Mouse (Mus musculus) c-Kit-positive CD71-negative TER-119-negative erythroid progenitor cells, embryonic 14.5 days (primary cell): ENCODE measurements at regions not wholly inside any gene's neighbourhood (a gene's known extent, or its start where the extent isn't known, plus 50 kb on each side); places are given as distances from the start of the nearest gene placed in this dataset.
"Not testable (repeated sequence)": the region's sequence is repeated elsewhere in the genome, so short reads cannot be mapped to it uniquely, and the experiment has no call there.

Source experiments
- DNase-seq: peaks from one replicate; pipeline ENCODE4 v3.0.0-alpha.2; 2013; ENCODE audit warnings: low read depth

- no peak for DNase-seq
Observed at GRCm38 (mm10) chr4:89621260-89621659, 58.0 kb upstream of the Dmrta1 start.

GRCm38 (mm10) chr4:89604721-89605120, 74.5 kb upstream of the Dmrta1 start:
- DNase-seq, result no peak

GRCm38 (mm10) chr4:89575529-89575928, 103.7 kb upstream of the Dmrta1 start:
- DNase-seq, result no peak

DNA sequence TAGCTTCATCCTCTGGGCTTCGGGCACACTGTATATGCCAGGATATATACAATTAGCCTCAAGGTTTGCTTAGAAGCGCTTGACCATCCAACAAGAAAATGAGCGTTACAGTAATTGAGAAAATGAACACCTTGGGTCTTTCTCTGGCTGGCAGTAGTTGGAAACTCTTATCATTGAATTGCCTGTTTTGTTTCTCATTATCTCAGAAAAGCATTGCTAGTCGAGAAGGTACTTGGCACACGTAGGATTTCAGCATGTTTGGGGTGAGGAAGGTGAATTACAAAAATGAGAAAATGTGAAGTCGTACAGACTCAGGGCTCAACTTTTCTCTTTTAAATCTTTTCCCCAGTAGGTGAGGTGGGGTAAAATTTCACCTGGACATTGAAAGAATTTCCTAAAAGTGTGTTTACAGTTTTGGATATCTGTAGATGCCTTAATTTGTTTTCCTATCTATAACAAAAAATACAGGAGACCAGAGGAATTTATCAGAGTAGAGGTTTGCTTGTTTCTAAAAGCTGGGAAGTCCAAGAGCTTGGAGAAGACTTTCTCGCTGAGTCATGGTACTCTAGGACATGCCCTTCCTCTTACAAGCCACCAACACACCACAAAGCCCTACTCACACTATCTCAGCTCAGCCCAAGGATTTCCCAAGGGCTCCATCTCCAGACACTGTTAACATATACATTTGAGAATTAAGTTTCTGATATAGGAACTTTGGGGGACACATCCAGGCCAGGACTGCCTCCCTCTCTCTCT, 124.3 kb upstream of the Dmrta1 start:
- DNase-seq, result no peak

GRCm38 (mm10) chr4:89552556-89552955, 126.7 kb upstream of the Dmrta1 start:
- DNase-seq, result no peak

DNA sequence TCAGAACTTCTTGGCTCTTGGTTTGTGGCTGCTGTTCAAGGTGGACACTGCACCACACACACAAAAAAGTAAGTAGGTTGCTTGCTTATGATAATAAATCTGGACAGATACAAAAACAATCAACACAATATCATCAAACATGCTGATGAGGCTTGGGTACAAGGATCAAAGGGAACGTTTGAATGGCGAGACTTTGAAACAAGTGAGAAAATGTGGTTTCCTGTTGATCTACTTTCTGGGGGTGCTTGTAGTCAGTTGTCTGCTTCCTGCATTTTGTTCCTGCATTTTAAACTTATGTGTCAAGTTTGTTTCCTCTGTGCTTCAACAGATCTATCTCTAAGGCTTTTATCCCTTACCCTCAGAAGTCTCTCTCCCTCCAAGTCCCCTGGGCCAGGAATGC, 128.7 kb upstream of the Dmrta1 start:
- no peak for DNase-seq

- DNase-seq, result no peak
Observed at GRCm38 (mm10) chr4:89532462-89532861, 146.8 kb upstream of the Dmrta1 start.

GRCm38 (mm10) chr4:89530050-89530911, 149.0 kb upstream of the Dmrta1 start:
- no peak for DNase-seq

GRCm38 (mm10) chr4:89527966-89528365, 151.3 kb upstream of the Dmrta1 start:
- DNase-seq, result no peak

GRCm38 (mm10) chr4:89527326-89527725, 151.9 kb upstream of the Dmrta1 start:
- DNase-seq, result no peak

DNA sequence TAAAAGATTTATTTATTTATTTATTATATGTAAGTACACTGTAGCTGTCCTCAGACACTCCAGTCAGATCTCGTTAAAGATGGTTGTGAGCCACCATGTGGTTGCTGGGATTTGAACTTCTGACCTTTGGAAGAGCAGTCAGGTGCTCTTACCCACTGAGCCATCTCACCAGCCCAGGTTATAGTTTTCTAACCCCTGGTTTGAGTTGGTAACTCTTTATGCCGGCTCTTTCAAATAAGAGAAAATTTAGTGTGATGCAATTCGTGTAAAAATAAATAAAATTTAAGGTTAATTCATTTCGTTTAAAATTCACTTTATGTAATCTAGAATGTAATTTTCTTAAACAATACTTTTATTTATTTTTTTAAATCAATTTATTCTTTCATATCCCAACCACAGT, 153.7 kb upstream of the Dmrta1 start:
- not testable (repeated sequence) for DNase-seq

GRCm38 (mm10) chr4:89524260-89525200, 154.7 kb upstream of the Dmrta1 start:
- peak; percentile 71 for DNase-seq

GRCm38 (mm10) chr4:89523423-89524259, 155.6 kb upstream of the Dmrta1 start:
- no peak for DNase-seq

- DNase-seq, result no peak
Observed at GRCm38 (mm10) chr4:89518027-89518426, 161.2 kb upstream of the Dmrta1 start.

DNA sequence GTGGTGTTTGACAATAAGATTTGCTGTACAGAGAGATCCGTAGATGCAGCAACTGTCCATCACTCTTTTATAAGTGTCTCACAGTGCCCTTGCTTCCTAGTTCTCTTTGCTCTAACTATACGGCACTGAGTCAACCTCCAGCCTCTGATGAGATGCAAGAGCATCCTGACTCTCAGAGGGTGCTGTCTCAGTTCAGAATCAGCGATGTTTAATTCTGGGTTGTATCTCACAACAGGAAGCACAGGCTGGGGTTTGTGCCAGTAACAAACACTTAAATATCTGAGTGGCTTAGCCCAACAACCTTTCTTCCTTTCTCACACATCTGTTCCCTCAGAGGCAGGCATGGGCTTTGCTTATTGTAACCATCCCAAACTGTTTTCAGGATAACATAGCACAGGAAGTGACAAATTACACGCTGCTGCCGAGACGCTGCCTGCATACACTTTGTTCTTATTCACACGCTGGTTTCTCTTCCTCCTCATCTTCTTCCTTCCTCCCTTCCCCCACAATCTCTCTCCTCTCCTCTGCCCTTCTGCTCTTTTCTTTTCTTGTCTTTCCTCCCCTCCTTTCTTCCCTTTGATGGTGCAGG, 163.3 kb upstream of the Dmrta1 start:
- DNase-seq, result no peak

GRCm38 (mm10) chr4:89514981-89515380, 164.3 kb upstream of the Dmrta1 start:
- no peak for DNase-seq

- no peak for DNase-seq
Observed at GRCm38 (mm10) chr4:89510593-89510992, 168.6 kb upstream of the Dmrta1 start.

DNA sequence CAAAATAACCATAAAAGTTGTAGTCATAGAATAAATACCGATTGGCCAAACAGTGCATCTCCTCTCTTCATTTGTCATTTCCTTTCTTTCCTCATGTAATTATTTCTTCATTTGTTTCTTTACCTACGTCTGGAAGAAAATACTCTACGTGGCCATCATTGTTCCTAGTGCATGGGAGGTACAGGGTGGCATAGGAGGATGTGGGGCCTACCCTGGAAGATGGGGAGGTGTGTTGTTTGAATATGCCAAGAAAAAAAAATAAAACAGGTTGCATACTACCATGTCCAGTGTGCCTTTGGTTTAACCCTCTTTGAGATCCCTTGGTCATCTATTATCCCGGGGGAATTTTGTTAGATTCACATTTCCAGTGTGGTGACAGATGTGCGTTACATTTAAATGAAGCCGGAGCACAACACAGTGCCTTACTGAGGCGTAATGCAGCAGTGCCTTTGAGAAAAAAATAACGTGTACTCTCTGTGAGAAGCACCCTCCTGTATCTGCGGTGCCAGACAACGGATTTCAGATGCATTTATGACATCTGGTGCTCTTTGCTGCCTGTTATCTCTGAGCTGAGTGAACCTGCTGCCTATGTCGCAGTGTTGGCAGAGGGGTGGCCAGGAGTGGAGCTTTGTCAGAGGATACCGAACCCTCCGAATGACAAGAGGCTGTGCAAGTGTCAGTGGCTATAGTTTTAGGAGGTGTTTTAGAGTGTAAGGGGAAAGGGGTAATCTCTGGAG, 169.4 kb upstream of the Dmrta1 start:
- no peak for DNase-seq

- no peak for DNase-seq
Observed at GRCm38 (mm10) chr4:89508103-89508763, 171.0 kb upstream of the Dmrta1 start.
